Mouse (Mus musculus) T-helper 1 cell (primary cell): ENCODE results near the gene Arhgap32.
"Not testable (repeated sequence)": the region's sequence is repeated elsewhere in the genome, so short reads cannot be mapped to it uniquely, and the experiment has no call there.

Source experiments
- in situ Hi-C: fragments of 300-600 bp; cut with MboI, MseI; formaldehyde crosslinking; loops from one replicate; pipeline ENCODE4 v1.15.1; 2025; ENCODE audit warnings: high pct_unique_total_duplicates

Arhgap32 gene

GRCm38 (mm10) chr9:32115786-32116185 is at the start of gene Arhgap32:
Arhgap32 (plus strand) TSS chr9:32116136.
- in situ Hi-C loops, result no loop called here

- in situ Hi-C loops, result no loop called here
Measured at GRCm38 (mm10) chr9:32072778-32073177, 43.2 kb upstream of the Arhgap32 start.

GRCm38 (mm10) chr9:32088106-32088776 is 27.7 kb upstream of the Arhgap32 start:
- in situ Hi-C loops, result no loop called here

GRCm38 (mm10) chr9:32088882-32089281 is 27.1 kb upstream of the Arhgap32 start:
- in situ Hi-C loops, result no loop called here

GRCm38 (mm10) chr9:32093456-32093855 is 22.5 kb upstream of the Arhgap32 start:
- in situ Hi-C loops, result no loop called here

GRCm38 (mm10) chr9:32094351-32095120 is 21.4 kb upstream of the Arhgap32 start:
- in situ Hi-C loops, result no loop called here

GRCm38 (mm10) chr9:32095511-32095910 is 20.4 kb upstream of the Arhgap32 start:
- in situ Hi-C loops, result no loop called here

GRCm38 (mm10) chr9:32096541-32096940 is 19.4 kb upstream of the Arhgap32 start:
- in situ Hi-C loops, result no loop called here

GRCm38 (mm10) chr9:32097123-32097522 is 18.8 kb upstream of the Arhgap32 start:
- in situ Hi-C loops, result no loop called here

- in situ Hi-C loops, result no loop called here
Measured at GRCm38 (mm10) chr9:32098425-32099155, 17.3 kb upstream of the Arhgap32 start.

- in situ Hi-C loops, result loop anchor here (10.0 kb wide), 1 partner anchor 1194 kb away; no protein-coding TSS in a partner anchor
Measured at GRCm38 (mm10) chr9:32100561-32100960, 15.4 kb upstream of the Arhgap32 start.

GRCm38 (mm10) chr9:32101488-32101887 is 14.4 kb upstream of the Arhgap32 start:
- in situ Hi-C loops, result loop anchor here (10.0 kb wide), 1 partner anchor 1193 kb away; no protein-coding TSS in a partner anchor

- in situ Hi-C loops, result loop anchor here (10.0 kb wide), 1 partner anchor 1190 kb away; no protein-coding TSS in a partner anchor
Measured at GRCm38 (mm10) chr9:32104670-32105069, 11.3 kb upstream of the Arhgap32 start.

GRCm38 (mm10) chr9:32110376-32110775 is 5.6 kb upstream of the Arhgap32 start:
- in situ Hi-C loops, result no loop called here

GRCm38 (mm10) chr9:32116272-32116671 is 336 bp downstream of the Arhgap32 start:
- in situ Hi-C loops, result no loop called here

GRCm38 (mm10) chr9:32117876-32118275 is 1.9 kb downstream of the Arhgap32 start:
- in situ Hi-C loops, result no loop called here

- in situ Hi-C loops, result no loop called here
Measured at GRCm38 (mm10) chr9:32118433-32118832, 2.5 kb downstream of the Arhgap32 start.

- in situ Hi-C loops, result no loop called here
Measured at GRCm38 (mm10) chr9:32119586-32119985, 3.6 kb downstream of the Arhgap32 start.

- in situ Hi-C loops, result no loop called here
Measured at GRCm38 (mm10) chr9:32120162-32120561, 4.2 kb downstream of the Arhgap32 start.

GRCm38 (mm10) chr9:32121271-32121670 is 5.3 kb downstream of the Arhgap32 start:
- in situ Hi-C loops, result not testable (repeated sequence)

- in situ Hi-C loops, result loop anchor here (10.0 kb wide), 1 partner anchor 719 kb away; no protein-coding TSS in a partner anchor
Measured at GRCm38 (mm10) chr9:32136195-32136594, 20.3 kb downstream of the Arhgap32 start.
